Mouse (Mus musculus): ENCODE results near the gene Nedd4. TPM values are rescaled to one million over a fixed set of nuclear protein-coding genes. Genes with fewer than 3 reads are reported as not detected.
"Not testable (repeated sequence)": the region's sequence is repeated elsewhere in the genome, so short reads cannot be mapped to it uniquely, and the experiment has no call there.

Nedd4 gene
- 47.8 and 53.0 TPM in 2 replicates for total RNA-seq (2015; ENCODE audit: low replicate concordance)
- 52.5 and 67.9 TPM in 2 replicates for total RNA-seq (2017; ENCODE audit: low replicate concordance)

DNA sequence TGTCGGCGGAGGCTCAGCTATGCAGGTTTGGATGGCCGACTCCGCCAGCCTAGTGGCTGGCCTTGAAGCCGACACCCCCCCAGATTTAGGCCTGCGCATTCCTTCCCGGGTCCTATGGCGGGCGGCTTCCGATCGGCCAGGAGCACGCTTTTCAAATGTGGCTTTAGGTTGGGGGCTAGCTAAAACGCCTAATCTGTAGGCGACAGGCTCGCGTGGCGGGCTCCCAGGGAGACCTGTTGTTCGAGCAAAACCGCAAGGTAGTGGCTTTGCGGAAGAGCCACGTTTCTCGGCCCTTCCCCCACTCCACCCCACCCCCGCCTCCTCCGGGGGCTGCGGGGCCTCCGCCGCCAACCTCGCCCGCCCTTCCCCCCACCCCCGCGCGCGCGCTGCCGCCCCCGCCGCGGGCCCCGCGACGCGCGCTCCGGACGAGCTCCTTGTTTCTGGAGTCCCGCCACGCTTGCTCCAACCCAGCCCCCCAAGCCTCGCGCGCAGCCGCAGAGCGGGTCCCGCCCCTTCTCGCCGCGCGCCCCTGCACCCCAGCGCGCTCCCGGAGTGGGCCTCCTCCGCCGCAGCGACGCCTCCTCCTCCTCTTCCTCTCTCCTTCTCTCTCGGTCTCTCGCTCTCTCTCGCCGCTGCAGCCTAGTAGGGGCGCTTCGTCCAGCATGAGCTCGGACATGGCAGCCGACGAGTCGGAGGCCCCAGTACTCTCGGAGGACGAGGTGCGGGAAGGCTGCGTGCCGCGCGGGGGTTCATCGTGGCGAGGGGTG lies at the start of gene Nedd4:
Gene Nedd4, plus strand, starts transcription at position 452 of the 767 bp plus-strand sequence.
- peak; percentile 80 for ATAC-seq (replicated peaks; ENCODE audit: low FRiP score, poor library complexity, severe bottlenecking)

DNA sequence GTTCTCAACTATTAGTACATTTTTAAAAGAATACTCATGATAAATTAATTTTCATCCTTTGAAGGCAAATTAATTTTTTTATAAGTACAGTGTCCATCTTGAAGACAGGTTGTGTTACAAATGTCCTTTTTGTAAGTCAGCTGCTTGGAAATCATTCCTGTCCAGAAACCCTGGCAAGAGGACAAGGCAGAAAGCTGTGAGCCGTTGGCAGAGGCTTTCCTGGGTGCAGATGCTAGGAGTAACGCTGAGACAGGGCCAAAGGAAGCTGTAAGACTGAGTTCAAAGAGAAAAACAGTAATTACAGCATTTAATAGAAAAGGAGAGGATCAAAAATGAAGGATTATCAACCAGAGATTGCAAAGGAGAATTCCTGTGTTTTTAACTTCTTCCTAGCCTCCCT lies 48.3 kb upstream of the Nedd4 start:
- ATAC-seq (replicated peaks; ENCODE audit: low FRiP score, poor library complexity, severe bottlenecking) = no peak

GRCm38 (mm10) chr9:72614786-72615480 lies 47.2 kb upstream of the Nedd4 start:
- no peak for ATAC-seq (replicated peaks; ENCODE audit: low FRiP score, poor library complexity, severe bottlenecking)

DNA sequence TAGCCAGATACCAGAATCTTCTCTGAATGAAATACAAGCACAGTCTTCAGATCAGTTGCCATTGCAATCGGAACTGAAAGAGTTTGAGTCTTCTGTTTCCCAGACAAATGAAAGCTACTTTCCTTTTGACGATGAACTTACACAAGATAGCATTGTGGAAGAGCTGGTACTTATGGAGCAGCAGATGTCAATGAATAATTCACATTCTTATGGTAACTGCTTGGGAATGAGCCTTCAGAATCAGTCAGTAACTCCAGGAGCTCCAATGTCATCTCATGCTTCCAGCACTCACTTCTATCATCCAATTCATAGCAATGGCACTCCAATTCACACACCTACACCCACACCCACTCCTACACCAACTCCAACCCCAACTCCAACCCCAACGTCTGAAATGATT lies 44.1 kb upstream of the Nedd4 start:
- ATAC-seq (replicated peaks; ENCODE audit: low FRiP score, poor library complexity, severe bottlenecking) = no peak

GRCm38 (mm10) chr9:72623605-72624004 lies 38.5 kb upstream of the Nedd4 start:
- ATAC-seq (replicated peaks; ENCODE audit: low FRiP score, poor library complexity, severe bottlenecking) = no peak

DNA sequence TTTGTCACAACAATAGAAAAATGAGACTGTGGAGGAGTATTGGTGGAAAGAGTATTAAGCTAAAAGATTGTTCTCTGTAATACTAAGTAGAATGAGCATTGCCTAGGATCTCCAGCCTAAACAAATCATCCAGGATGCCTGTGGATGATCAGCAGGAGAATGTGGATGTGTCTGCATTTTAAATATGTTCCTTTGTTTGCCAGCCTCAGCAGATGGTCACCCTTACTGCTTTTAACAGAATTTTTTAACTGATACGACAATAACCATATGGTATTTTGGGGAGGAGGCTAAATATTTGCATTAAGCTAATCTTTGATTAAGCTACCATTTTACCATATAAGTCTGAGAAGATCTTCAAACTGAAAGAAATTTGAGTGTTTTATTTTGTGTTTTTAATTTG lies 34.5 kb upstream of the Nedd4 start:
- no peak for ATAC-seq (replicated peaks; ENCODE audit: low FRiP score, poor library complexity, severe bottlenecking)

GRCm38 (mm10) chr9:72628591-72628990 lies 33.6 kb upstream of the Nedd4 start:
- ATAC-seq (replicated peaks; ENCODE audit: low FRiP score, poor library complexity, severe bottlenecking) = no peak

GRCm38 (mm10) chr9:72632198-72632597 lies 29.9 kb upstream of the Nedd4 start:
- no peak for ATAC-seq (replicated peaks; ENCODE audit: low FRiP score, poor library complexity, severe bottlenecking)

GRCm38 (mm10) chr9:72635134-72635533 lies 27.0 kb upstream of the Nedd4 start:
- ATAC-seq (replicated peaks; ENCODE audit: low FRiP score, poor library complexity, severe bottlenecking) = 0 out of 2 replicates have a peak, but pooled peaks have one; percentile 58

DNA sequence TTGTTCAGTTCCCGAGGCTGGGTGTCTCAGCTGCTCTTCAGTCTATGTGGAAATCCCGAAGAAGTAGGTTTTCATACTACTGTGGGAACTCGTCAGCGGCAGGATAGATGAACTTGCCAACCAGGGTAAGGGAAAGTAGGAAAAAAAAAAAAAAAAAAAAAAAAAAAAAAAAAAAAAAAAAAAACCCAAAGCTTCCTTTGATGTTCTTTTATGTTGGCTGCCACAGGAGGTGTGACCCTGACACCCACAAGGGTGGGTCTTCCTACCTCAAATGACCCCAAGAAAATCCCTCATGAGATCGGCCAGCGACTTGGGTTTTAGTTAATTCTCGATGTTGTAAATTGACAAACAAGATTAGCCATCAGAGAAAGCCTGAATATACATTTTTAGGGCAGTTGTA lies 25.6 kb upstream of the Nedd4 start:
- ATAC-seq (replicated peaks; ENCODE audit: low FRiP score, poor library complexity, severe bottlenecking) = no peak

- no peak for ATAC-seq (replicated peaks; ENCODE audit: low FRiP score, poor library complexity, severe bottlenecking)
Measured at GRCm38 (mm10) chr9:72637243-72637642, 24.9 kb upstream of the Nedd4 start.

DNA sequence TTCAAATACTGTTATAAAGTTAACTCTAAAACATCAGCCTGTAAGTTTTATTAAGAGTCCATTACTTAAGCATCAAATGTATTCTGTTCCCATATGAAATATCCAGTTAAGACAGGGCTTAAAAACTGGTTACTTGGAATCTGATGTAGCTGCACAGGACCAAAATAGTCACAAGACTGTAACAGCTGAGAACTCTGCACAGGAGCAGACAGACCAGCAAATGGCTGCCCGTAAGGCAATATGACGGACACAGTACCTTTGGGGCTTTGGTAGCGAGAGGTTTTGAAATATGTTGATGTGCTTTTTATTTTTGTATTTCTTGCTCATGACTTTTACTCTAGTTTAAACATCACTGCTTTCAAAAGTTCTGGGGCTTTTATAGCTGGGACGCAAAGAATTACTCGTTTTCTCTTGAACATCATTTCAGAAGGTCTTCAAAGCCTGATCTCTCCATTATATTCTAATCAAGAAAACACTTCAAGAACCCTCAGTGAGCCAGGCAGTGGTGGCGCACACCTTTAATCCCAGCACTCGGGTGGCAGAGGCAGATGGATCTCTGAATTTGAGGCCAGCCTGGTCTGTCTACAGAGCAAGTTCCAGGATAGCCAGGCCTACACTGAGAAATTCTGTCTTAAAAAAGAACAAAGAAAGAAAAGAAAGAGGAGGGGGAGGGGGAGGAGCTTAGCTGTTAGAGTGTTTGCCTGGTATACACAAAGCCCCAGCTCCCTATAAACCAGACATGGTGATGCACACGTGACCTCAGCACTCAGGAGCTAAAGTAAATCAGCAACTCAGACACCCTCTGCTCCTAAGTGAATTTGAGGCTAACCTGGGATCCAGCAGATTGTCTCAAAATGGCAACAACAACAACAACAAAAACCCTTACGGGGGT lies 22.9 kb upstream of the Nedd4 start:
- peak; percentile 40; the same call in 1 of the 2 replicates for ATAC-seq (replicated peaks; ENCODE audit: low FRiP score, poor library complexity, severe bottlenecking)

DNA sequence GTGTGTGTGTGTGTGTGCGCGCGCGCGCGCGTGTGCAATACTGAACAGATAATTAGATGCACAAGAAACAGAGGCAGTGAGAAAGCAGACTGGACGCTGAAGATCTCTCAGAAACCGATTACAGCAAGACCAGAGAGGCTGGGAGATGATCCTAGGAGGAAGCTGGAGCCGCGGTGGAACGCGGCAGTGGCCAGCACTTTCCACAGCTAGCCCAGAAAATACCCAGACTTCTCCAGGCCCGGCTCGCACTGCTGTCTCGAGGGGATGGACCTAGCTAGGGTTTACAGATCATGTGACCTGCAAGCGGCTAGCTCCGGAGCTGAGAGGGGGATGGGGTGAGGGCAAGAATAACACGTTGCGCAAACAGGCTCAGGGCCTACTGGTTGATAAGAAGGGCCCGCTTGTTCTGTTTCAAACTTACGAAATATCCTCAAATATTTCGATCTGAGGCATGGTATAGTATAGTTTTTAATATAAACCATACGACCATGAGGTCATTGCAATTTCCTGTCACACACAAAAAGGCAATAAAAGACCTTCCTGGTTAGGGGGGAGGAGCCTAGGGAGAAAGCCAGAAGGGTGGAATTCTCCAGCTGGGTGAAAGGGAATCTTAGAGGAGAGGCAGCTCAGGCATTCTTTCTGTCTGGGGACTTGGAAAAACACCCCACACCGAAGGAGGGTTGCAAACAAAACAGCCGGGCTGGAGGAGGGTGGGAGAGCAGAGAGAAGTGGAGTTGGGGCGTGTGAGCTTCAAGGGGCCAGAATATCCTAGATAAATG lies 22.1 kb upstream of the Nedd4 start:
- ATAC-seq (replicated peaks; ENCODE audit: low FRiP score, poor library complexity, severe bottlenecking) = peak; percentile 85

GRCm38 (mm10) chr9:72640642-72641041 lies 21.5 kb upstream of the Nedd4 start:
- ATAC-seq (replicated peaks; ENCODE audit: low FRiP score, poor library complexity, severe bottlenecking) = no peak

GRCm38 (mm10) chr9:72641093-72641680 lies 21.0 kb upstream of the Nedd4 start:
- ATAC-seq (replicated peaks; ENCODE audit: low FRiP score, poor library complexity, severe bottlenecking) = no peak

GRCm38 (mm10) chr9:72642756-72643447 lies 19.2 kb upstream of the Nedd4 start:
- not testable (repeated sequence) for ATAC-seq (replicated peaks; ENCODE audit: low FRiP score, poor library complexity, severe bottlenecking)

DNA sequence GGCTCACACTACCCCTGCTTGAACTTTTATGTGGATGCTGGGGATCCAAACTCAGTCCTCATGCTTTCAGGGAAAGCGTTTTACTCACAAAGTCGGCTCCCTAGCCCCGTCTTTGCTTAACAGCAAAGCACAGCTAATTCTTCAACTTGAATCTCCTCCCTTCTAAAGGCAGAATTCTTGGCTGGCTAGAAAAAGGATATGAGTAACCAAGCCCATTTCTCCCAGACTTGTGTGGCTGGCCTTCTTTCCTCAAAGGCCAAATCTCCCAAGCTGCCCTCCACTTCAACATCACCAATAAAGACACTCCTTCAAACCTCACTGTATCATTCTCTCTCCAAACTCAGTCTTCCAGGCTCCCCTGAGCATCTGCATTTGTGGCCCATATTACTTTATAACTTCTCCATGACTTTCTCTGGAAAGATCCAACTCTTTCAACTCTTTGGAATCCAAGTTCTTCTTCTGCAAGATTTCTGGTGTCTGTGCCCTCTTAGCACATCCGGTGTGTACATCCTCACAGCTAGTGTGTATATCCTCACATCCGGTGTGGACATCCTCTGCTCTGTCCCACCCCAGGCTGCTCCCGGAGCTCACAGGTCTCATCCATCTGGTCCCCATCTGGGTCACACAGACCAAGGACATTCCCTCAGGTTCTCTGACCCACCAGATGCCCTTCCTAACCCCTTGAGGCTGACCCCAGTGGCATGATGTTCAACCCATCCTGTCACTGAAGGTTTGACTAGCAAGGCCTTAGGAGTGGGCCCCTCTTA lies 18.3 kb upstream of the Nedd4 start:
- no peak for ATAC-seq (replicated peaks; ENCODE audit: low FRiP score, poor library complexity, severe bottlenecking)
